Mouse (Mus musculus): Measurements from ENCODE around the gene Tdrkh. TPM values are rescaled to one million over a fixed set of nuclear protein-coding genes. Genes with fewer than 3 reads are reported as not detected.

Tdrkh gene
- polyA plus RNA-seq, 1 experiment from 2014 or later = 50.7 TPM

DNA sequence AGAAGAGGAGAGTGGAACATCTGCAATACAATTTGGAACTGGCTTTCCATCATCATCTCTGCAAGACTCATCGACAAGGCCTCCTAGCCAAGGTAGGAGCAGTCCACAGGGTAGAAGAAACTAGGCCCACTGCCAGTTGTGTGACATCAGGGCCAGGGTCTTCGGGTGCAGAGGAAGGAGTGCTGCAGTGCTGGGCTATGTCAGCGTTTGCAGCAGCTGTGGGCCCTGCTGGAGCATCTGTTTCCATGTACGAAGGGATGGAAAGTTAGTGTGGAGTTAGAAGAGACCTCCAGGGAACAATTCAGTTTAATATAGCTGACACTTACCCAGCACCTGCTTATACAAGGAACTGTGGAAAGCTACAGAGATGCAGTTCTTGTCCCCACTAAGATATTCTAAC is 20.0 kb upstream of the Tdrkh start:
- Histone ChIP-seq H3K27ac (ENCODE audit: low read length) (no peak overlapping the region), H3K27me3 (ENCODE audit: control insufficient read depth, insufficient read depth, low read depth, low read length) (peaks cover 2% of the 10 kb centered on the region), H3K4me3 (ENCODE audit: low read depth, low read length) (no peak overlapping the region), H3K4me1 (ENCODE audit: control insufficient read depth, insufficient read depth, low read length) (no peaks in the 10 kb centered on the region), H3K9me3 (replicated peaks; ENCODE audit: control insufficient read depth, low read length, poor library complexity, severe bottlenecking) (no peaks in the 10 kb centered on the region), H3K4me2 (ENCODE audit: low read length) (no peak overlapping the region), H3K36me3 (ENCODE audit: control insufficient read depth, insufficient read depth, low read length) (no peaks in the 10 kb centered on the region), H3K9ac (ENCODE audit: low read depth, low read length) (no peak overlapping the region)
- no peak for ATAC-seq
- 76% methylated on average over 4 of the region's 4 CpGs for WGBS

- Histone ChIP-seq H3K36me3 (ENCODE audit: control insufficient read depth, insufficient read depth, low read length) (no peaks in the 10 kb centered on the region), H3K9ac (ENCODE audit: low read depth, low read length) (no peak overlapping the region), H3K27ac (ENCODE audit: low read length) (no peak overlapping the region), H3K4me2 (ENCODE audit: low read length) (no peak overlapping the region), H3K4me3 (ENCODE audit: low read depth, low read length) (no peak overlapping the region), H3K27me3 (ENCODE audit: control insufficient read depth, insufficient read depth, low read depth, low read length) (peaks cover 2% of the 10 kb centered on the region), H3K4me1 (ENCODE audit: control insufficient read depth, insufficient read depth, low read length) (peaks cover 8% of the 10 kb centered on the region), H3K9me3 (replicated peaks; ENCODE audit: control insufficient read depth, low read length, poor library complexity, severe bottlenecking) (no peaks in the 10 kb centered on the region)
- no peak for ATAC-seq
- WGBS = 75% methylated on average over 1 of the region's 1 CpGs
These were observed 16.7 kb upstream of the Tdrkh start for GRCm38 (mm10) chr3:94396336-94396735.

GRCm38 (mm10) chr3:94396851-94397250 is 16.2 kb upstream of the Tdrkh start:
- Histone ChIP-seq H3K4me1 (ENCODE audit: control insufficient read depth, insufficient read depth, low read length) (peaks cover 8% of the 10 kb centered on the region), H3K36me3 (ENCODE audit: control insufficient read depth, insufficient read depth, low read length) (no peaks in the 10 kb centered on the region), H3K9me3 (replicated peaks; ENCODE audit: control insufficient read depth, low read length, poor library complexity, severe bottlenecking) (no peaks in the 10 kb centered on the region), H3K4me2 (ENCODE audit: low read length) (no peak overlapping the region), H3K9ac (ENCODE audit: low read depth, low read length) (no peak overlapping the region), H3K27me3 (ENCODE audit: control insufficient read depth, insufficient read depth, low read depth, low read length) (peaks cover 2% of the 10 kb centered on the region), H3K27ac (ENCODE audit: low read length) (no peak overlapping the region), H3K4me3 (ENCODE audit: low read depth, low read length) (no peak overlapping the region)
- ATAC-seq = no peak
- 86% methylated on average over 4 of the region's 4 CpGs for WGBS

- WGBS = 74% methylated on average over 6 of the region's 6 CpGs
These were observed 14.9 kb upstream of the Tdrkh start, which contains the start of gene Lingo4 for GRCm38 (mm10) chr3:94398217-94398616. Gene Lingo4 (plus strand): TSS chr3:94398517.

DNA sequence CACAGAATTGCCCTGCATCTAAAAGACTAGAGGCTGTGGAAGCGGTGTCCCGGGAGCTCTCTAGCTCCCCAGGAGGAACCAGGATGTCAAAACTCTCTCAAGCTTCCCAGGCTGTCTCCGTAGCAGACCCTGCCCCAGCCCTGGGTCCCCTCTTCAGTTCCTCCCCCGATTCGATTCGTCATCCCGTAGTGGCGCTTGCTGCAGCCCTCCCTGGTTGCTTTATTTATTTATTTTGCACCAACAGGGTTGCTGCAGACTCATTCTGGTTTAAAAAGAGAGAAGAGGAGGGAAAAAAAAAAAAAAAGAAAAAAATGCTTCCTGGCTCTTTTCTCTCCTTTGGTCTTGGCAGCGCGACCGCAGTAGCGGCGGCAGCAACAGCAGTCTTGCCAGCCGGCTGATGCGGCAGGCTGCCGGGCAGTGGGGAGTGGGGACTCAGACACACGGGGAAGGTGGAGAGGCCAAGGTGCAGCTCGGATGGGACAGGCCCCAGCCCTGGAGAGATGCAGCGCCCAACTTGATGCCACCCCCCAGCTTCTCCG is 14.1 kb upstream of the Tdrkh start:
- ATAC-seq = peak; percentile 83
- Histone ChIP-seq H3K9ac (ENCODE audit: low read depth, low read length) (peak overlapping the region; percentile 65), H3K36me3 (ENCODE audit: control insufficient read depth, insufficient read depth, low read length) (no peaks in the 10 kb centered on the region), H3K27me3 (ENCODE audit: control insufficient read depth, insufficient read depth, low read depth, low read length) (peaks cover 2% of the 10 kb centered on the region), H3K4me3 (ENCODE audit: low read depth, low read length) (peak overlapping the region; percentile 39), H3K9me3 (replicated peaks; ENCODE audit: control insufficient read depth, low read length, poor library complexity, severe bottlenecking) (no peaks in the 10 kb centered on the region), H3K4me1 (ENCODE audit: control insufficient read depth, insufficient read depth, low read length) (peaks cover 8% of the 10 kb centered on the region), H3K27ac (ENCODE audit: low read length) (0 out of 2 replicates have a peak overlapping the region, but pooled peaks have one; percentile 38), H3K4me2 (ENCODE audit: low read length) (peak overlapping the region; percentile 75)
- whole genome bisulfite sequencing = 2% methylated on average over 20 of the region's 20 CpGs

More at GRCm38 (mm10) chr3:94398217-94398616, 14.9 kb upstream of the Tdrkh start, which contains the start of gene Lingo4:
- Histone ChIP-seq H3K4me3 (ENCODE audit: low read depth, low read length) (peak within 1 kb of the TSS; percentile 39), H3K36me3 (ENCODE audit: control insufficient read depth, insufficient read depth, low read length) (no peaks in the 10 kb centered on the region), H3K4me2 (ENCODE audit: low read length) (peak within 1 kb of the TSS; percentile 75), H3K27ac (ENCODE audit: low read length) (0 out of 2 replicates have a peak within 1 kb of the TSS, but pooled peaks have one; percentile 38), H3K9me3 (replicated peaks; ENCODE audit: control insufficient read depth, low read length, poor library complexity, severe bottlenecking) (no peaks in the 10 kb centered on the region), H3K27me3 (ENCODE audit: control insufficient read depth, insufficient read depth, low read depth, low read length) (peaks cover 2% of the 10 kb centered on the region), H3K4me1 (ENCODE audit: control insufficient read depth, insufficient read depth, low read length) (peaks cover 8% of the 10 kb centered on the region), H3K9ac (ENCODE audit: low read depth, low read length) (peak within 1 kb of the TSS; percentile 65)
- ATAC-seq = no peak

DNA sequence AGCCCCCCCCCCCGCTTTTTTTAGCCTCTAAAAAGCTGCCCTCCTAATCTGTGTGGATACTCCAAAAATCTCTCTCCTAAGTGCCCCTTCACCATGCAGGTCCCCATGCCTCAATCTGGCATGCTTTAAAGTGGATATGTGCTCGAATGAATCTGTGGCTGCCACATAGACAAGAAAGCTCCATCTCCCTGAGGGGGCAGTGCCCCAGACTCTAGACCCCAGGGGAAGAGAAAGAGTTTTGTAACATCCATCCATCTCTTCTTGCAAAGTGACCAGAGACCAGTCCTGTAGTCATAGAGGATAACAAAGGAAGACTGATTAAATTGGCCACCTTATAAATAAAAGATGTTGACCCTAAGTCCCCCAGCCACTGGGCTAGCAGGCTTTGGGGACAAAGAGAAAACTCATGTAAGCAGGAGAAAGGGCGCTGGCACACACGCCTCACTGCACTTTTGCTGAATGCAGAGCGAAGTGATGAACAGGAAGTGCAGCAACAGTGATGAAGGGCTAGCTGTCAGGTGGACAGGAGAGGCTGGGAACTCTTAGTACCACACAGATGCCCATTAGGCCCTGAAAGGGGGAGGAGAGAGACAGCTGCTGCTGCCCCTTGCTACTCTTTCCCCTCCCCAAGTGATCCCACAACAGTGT is 13.3 kb upstream of the Tdrkh start:
- H3K36me3 ChIP-seq (ENCODE audit: control insufficient read depth, insufficient read depth, low read length) = no peaks in the 10 kb centered on the region
- H3K4me3 ChIP-seq (ENCODE audit: low read depth, low read length) = peak overlapping the region; percentile 39
- peaks cover 8% of the 10 kb centered on the region for H3K4me1 ChIP-seq (ENCODE audit: control insufficient read depth, insufficient read depth, low read length)
- 18% methylated on average over 5 of the region's 5 CpGs for WGBS
- H3K27me3 ChIP-seq (ENCODE audit: control insufficient read depth, insufficient read depth, low read depth, low read length) = peaks cover 2% of the 10 kb centered on the region
- peak overlapping the region; percentile 65; the same call in 1 of the 2 replicates for H3K9ac ChIP-seq (ENCODE audit: low read depth, low read length)
- peak overlapping the region; percentile 75 for H3K4me2 ChIP-seq (ENCODE audit: low read length)
- no peak; the same call in 1 of the 2 replicates for ATAC-seq
- H3K27ac ChIP-seq (ENCODE audit: low read length) = 0 out of 2 replicates have a peak overlapping the region, but pooled peaks have one; percentile 38
- no peaks in the 10 kb centered on the region for H3K9me3 ChIP-seq (replicated peaks; ENCODE audit: control insufficient read depth, low read length, poor library complexity, severe bottlenecking)

DNA sequence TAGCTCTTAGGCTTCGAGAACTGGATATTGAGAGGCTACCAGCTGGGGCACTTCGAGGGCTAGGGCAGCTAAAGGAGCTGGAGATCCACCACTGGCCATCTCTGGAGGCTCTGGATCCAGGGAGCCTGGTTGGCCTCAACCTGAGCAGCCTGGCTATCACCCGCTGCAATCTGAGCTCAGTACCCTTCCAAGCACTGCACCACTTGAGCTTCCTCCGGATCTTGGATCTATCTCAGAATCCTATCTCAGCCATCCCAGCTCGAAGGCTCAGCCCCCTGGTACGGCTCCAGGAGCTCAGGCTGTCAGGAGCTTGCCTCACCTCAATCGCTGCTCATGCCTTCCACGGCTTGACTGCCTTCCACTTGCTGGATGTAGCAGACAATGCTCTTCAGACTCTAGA is 10.6 kb upstream of the Tdrkh start:
- Histone ChIP-seq H3K27me3 (ENCODE audit: control insufficient read depth, insufficient read depth, low read depth, low read length) (peaks cover under 1% of the 10 kb centered on the region; the same call in 1 of the 2 replicates), H3K36me3 (ENCODE audit: control insufficient read depth, insufficient read depth, low read length) (no peaks in the 10 kb centered on the region), H3K9me3 (replicated peaks; ENCODE audit: control insufficient read depth, low read length, poor library complexity, severe bottlenecking) (no peaks in the 10 kb centered on the region), H3K4me2 (ENCODE audit: low read length) (no peak overlapping the region), H3K9ac (ENCODE audit: low read depth, low read length) (no peak overlapping the region), H3K27ac (ENCODE audit: low read length) (no peak overlapping the region), H3K4me1 (ENCODE audit: control insufficient read depth, insufficient read depth, low read length) (peaks cover 8% of the 10 kb centered on the region), H3K4me3 (ENCODE audit: low read depth, low read length) (no peak overlapping the region)
- 82% methylated on average over 8 of the region's 8 CpGs for WGBS
- ATAC-seq = no peak

DNA sequence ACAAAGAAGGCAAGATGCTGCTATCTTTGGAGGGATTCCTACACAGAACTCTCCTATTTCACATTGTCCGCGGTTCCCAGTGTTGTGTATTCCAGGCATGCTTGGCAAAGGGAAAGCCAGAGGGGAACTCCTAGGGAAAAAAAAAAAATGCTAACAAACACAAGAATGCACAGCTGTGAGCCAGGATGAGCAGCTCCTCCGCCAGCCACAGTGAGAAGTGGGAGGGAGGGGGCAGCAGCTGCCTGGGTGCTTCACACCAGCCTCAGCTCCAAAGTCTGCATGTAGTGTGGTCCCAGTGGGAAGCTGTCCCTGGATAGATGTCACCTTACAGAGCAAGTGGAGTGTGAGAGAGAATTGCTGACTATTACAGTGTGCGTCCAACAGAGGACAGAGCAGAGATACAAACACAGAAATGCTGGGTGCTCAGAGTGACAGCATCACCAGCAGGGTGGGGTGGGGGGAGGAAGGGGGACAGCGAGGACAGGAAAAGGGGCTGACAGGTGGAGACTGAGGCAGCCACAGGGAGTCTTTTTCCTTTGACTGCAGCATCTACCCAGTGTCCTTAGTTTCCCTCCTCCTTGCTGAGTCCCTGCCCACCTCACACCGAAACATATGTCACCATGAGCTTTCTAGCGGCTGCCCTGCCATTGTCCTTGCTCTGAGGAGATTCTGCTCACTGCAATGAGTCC is 8.6 kb upstream of the Tdrkh start:
- 0 out of 2 replicates have a peak overlapping the region, but pooled peaks have one; percentile 23 for H3K9ac ChIP-seq (ENCODE audit: low read depth, low read length)
- H3K4me2 ChIP-seq (ENCODE audit: low read length) = no peak overlapping the region
- 0 out of 2 replicates have a peak, but pooled peaks cover 2% of the 10 kb centered on the region for H3K36me3 ChIP-seq (ENCODE audit: control insufficient read depth, insufficient read depth, low read length)
- H3K27ac ChIP-seq (ENCODE audit: low read length) = no peak overlapping the region
- H3K4me3 ChIP-seq (ENCODE audit: low read depth, low read length) = no peak overlapping the region
- 24% methylated on average over 7 of the region's 7 CpGs for WGBS
- H3K27me3 ChIP-seq (ENCODE audit: control insufficient read depth, insufficient read depth, low read depth, low read length) = no peaks in the 10 kb centered on the region
- peaks cover 3% of the 10 kb centered on the region for H3K4me1 ChIP-seq (ENCODE audit: control insufficient read depth, insufficient read depth, low read length)
- H3K9me3 ChIP-seq (replicated peaks; ENCODE audit: control insufficient read depth, low read length, poor library complexity, severe bottlenecking) = no peaks in the 10 kb centered on the region
- ATAC-seq = peak; percentile 7; the same call in 1 of the 2 replicates

Data from midbrain, embryonic 16.5 days (tissue).